Mouse (Mus musculus): ENCODE results near the gene Tph1.

- no peak for TF ChIP-seq CTCF (IDR thresholded peaks at IDR 0.05; ENCODE audit: extremely low read depth, insufficient read depth, low read length)
- no peak for TF ChIP-seq POLR2A (IDR thresholded peaks at IDR 0.05; ENCODE audit: extremely low read depth, insufficient read depth, low read length)
Measured at GRCm38 (mm10) chr7:46720460-46720859, 48.1 kb upstream of the Tph1 start.
